Mouse (Mus musculus): ENCODE results near the gene Elp6. TPM values are rescaled to one million over a fixed set of nuclear protein-coding genes. Genes with fewer than 3 reads are reported as not detected.
A peak's percentile ranks its signal among the peaks of the same experiment; 100 is the strongest.

Elp6 gene
- polyA plus RNA-seq, 1 experiment from 2014 or later = 10.1 TPM

DNA sequence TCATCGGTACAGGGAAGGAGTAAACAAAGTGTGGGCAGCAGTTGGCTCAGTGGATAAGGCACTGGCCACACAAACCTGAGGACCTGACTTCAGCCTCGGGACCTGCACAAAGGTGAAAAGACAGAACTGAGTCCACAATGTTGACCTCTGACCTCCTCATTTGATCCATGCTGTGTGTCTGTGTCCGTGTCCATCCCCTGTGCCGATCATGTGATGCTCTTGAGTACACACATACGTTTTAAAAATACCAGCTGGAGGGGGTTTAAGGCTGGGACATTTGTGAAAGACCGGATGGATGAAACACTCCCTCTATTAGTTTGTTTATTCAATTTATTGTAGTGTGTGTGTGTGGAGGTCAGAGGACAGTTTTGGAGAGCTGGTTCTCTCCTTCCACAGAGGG is 38.8 kb downstream of the Elp6 start:
- Histone ChIP-seq H3K4me3 (ENCODE audit: low read depth, low read length) (no peak overlapping the region), H3K27me3 (ENCODE audit: control insufficient read depth, insufficient read depth, low read length) (no peaks in the 10 kb centered on the region), H3K36me3 (ENCODE audit: control insufficient read depth, insufficient read depth, low read length) (no peaks in the 10 kb centered on the region), H3K4me2 (replicated peaks; ENCODE audit: low read depth) (no peak overlapping the region), H3K9ac (ENCODE audit: low read length) (no peak overlapping the region), H3K27ac (replicated peaks) (no peak overlapping the region), H3K9me3 (ENCODE audit: control insufficient read depth, low read length) (no peaks in the 10 kb centered on the region), H3K4me1 (replicated peaks; ENCODE audit: control insufficient read depth, insufficient read depth) (no peaks in the 10 kb centered on the region)
- DNase-seq (ENCODE audit: low spot score) (no peak), ATAC-seq (ENCODE audit: low FRiP score, low TSS enrichment) (no peak)
- WGBS = 34% methylated on average over 6 of the region's 6 CpGs
- TF ChIP-seq EP300 (optimal IDR thresholded peaks at IDR 0.05) = no peak
- TF ChIP-seq CTCF (IDR thresholded peaks at IDR 0.05; ENCODE audit: low read depth) = no peak

DNA sequence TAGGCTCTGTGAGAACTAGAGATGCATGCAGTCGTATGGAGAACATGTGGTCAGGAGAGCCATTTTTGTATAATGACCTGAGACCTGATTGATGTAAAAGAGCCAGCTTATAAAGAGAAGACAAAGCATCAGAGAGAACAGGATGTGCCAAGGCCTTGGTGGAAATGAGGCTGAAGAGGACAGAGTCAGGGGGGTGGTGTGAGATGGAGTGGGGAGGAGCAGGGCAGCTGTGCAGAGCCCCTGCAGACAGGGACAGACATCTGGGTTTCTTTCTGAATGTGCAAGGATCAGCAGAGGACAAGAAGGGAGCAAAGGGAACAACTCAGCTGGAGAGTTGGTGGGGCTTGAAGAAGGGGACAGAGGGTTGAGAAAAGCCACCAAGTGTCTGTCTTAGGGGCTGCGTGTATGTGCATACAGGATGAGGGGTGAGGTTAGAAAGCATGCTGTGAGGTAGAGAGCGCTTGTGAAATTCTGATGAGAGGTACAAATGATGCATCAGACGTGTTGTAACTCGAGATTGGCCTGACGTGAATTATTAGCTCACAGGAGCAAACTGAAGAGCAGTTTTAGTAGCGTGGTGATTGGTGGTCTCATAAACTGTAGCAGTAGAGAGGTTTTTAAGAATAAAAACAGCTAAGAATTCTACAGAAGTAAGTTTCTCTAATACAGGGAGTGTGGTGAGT is 40.2 kb downstream of the Elp6 start:
- ATAC-seq (ENCODE audit: low FRiP score, low TSS enrichment) (no peak), DNase-seq (ENCODE audit: low spot score) (no peak)
- WGBS = 57% methylated on average over 7 of the region's 7 CpGs
- no peak overlapping the region for H3K4me3 ChIP-seq (ENCODE audit: low read depth, low read length)
- H3K27ac ChIP-seq (replicated peaks) = no peak overlapping the region
- no peaks in the 10 kb centered on the region for H3K27me3 ChIP-seq (ENCODE audit: control insufficient read depth, insufficient read depth, low read length)
- no peak overlapping the region for H3K9ac ChIP-seq (ENCODE audit: low read length)
- H3K36me3 ChIP-seq (ENCODE audit: control insufficient read depth, insufficient read depth, low read length) = no peaks in the 10 kb centered on the region
- no peaks in the 10 kb centered on the region for H3K4me1 ChIP-seq (replicated peaks; ENCODE audit: control insufficient read depth, insufficient read depth)
- H3K4me2 ChIP-seq (replicated peaks; ENCODE audit: low read depth) = no peak overlapping the region
- TF ChIP-seq CTCF (IDR thresholded peaks at IDR 0.05; ENCODE audit: low read depth) (no peak), EP300 (optimal IDR thresholded peaks at IDR 0.05) (no peak)
- H3K9me3 ChIP-seq (ENCODE audit: control insufficient read depth, low read length) = no peaks in the 10 kb centered on the region

- no peaks in the 10 kb centered on the region for H3K9me3 ChIP-seq (ENCODE audit: control insufficient read depth, low read length)
- no peak for DNase-seq (ENCODE audit: low spot score)
- 0 out of 2 replicates have a peak overlapping the region, but pooled peaks have one; percentile 1 for H3K27ac ChIP-seq (replicated peaks)
- no peak overlapping the region for H3K9ac ChIP-seq (ENCODE audit: low read length)
- ATAC-seq (ENCODE audit: low FRiP score, low TSS enrichment) = no peak
- no peaks in the 10 kb centered on the region for H3K4me1 ChIP-seq (replicated peaks; ENCODE audit: control insufficient read depth, insufficient read depth)
- no peak for TF ChIP-seq CTCF (IDR thresholded peaks at IDR 0.05; ENCODE audit: low read depth)
- no peak for TF ChIP-seq EP300 (optimal IDR thresholded peaks at IDR 0.05)
- H3K27me3 ChIP-seq (ENCODE audit: control insufficient read depth, insufficient read depth, low read length) = no peaks in the 10 kb centered on the region
- WGBS = 72% methylated on average over 4 of the region's 4 CpGs
- H3K36me3 ChIP-seq (ENCODE audit: control insufficient read depth, insufficient read depth, low read length) = no peaks in the 10 kb centered on the region
- no peak overlapping the region for H3K4me2 ChIP-seq (replicated peaks; ENCODE audit: low read depth)
- H3K4me3 ChIP-seq (ENCODE audit: low read depth, low read length) = no peak overlapping the region
These were observed 43.9 kb downstream of the Elp6 start for GRCm38 (mm10) chr9:110348899-110349298.

DNA sequence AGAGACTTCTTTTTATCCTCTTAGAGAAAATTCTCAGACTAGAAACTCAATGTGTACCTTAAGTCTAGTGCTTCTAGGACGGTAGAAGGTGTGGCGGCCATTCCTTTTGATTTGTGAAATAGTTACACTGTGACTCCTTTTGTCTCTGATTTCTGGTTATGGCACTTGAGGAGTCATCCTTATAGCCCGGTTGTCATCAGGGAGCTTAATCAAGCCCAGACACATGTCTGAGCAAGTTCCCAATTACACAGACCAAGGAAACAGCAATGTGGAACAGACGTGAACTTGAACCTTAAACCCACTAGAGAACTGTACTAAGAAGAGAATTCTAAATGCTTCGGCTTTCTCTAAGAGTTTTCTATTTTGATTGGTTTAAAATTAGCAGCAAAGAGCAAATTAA is 45.2 kb downstream of the Elp6 start:
- DNase-seq (ENCODE audit: low spot score) (no peak), ATAC-seq (ENCODE audit: low FRiP score, low TSS enrichment) (peak; percentile 48; the same call in 1 of the 2 replicates)
- H3K36me3 ChIP-seq (ENCODE audit: control insufficient read depth, insufficient read depth, low read length) = no peaks in the 10 kb centered on the region
- H3K27ac ChIP-seq (replicated peaks) = peak overlapping the region; percentile 75
- no peaks in the 10 kb centered on the region for H3K27me3 ChIP-seq (ENCODE audit: control insufficient read depth, insufficient read depth, low read length)
- no peaks in the 10 kb centered on the region for H3K4me1 ChIP-seq (replicated peaks; ENCODE audit: control insufficient read depth, insufficient read depth)
- H3K4me2 ChIP-seq (replicated peaks; ENCODE audit: low read depth) = no peak overlapping the region
- H3K9me3 ChIP-seq (ENCODE audit: control insufficient read depth, low read length) = no peaks in the 10 kb centered on the region
- H3K4me3 ChIP-seq (ENCODE audit: low read depth, low read length) = no peak overlapping the region
- TF ChIP-seq CTCF (IDR thresholded peaks at IDR 0.05; ENCODE audit: low read depth) (no peak), EP300 (optimal IDR thresholded peaks at IDR 0.05) (no peak)
- no peak overlapping the region for H3K9ac ChIP-seq (ENCODE audit: low read length)
- 68% methylated on average over 5 of the region's 5 CpGs for WGBS

DNA sequence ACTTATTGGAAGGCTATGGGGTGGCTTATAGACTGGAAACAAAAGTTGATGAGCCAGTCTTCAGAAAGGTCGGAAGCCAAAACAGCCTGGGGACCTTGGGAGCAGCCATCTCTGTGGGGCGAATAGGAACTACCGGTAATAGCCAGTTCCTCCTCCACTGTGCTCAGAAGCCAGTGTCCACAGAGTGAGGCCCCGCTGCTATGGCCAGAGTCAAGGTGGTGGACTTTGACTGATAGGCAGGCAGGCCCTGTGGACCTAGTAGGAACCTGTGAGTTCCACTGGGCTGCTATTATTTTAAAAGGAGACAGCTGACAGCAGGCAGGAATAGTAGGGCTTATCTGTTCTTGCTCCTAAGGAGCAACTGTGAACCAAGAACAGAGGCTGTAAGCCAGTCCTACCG is 45.6 kb downstream of the Elp6 start:
- no peaks in the 10 kb centered on the region for H3K4me1 ChIP-seq (replicated peaks; ENCODE audit: control insufficient read depth, insufficient read depth)
- ATAC-seq (ENCODE audit: low FRiP score, low TSS enrichment) (peak; percentile 82), DNase-seq (ENCODE audit: low spot score) (peak; percentile 37)
- H3K4me2 ChIP-seq (replicated peaks; ENCODE audit: low read depth) = no peak overlapping the region
- no peaks in the 10 kb centered on the region for H3K36me3 ChIP-seq (ENCODE audit: control insufficient read depth, insufficient read depth, low read length)
- no peaks in the 10 kb centered on the region for H3K9me3 ChIP-seq (ENCODE audit: control insufficient read depth, low read length)
- peak overlapping the region; percentile 61 for H3K27ac ChIP-seq (replicated peaks)
- H3K27me3 ChIP-seq (ENCODE audit: control insufficient read depth, insufficient read depth, low read length) = no peaks in the 10 kb centered on the region
- no peak overlapping the region for H3K4me3 ChIP-seq (ENCODE audit: low read depth, low read length)
- WGBS = 79% methylated on average over 5 of the region's 5 CpGs
- no peak overlapping the region for H3K9ac ChIP-seq (ENCODE audit: low read length)
- no peak for TF ChIP-seq CTCF (IDR thresholded peaks at IDR 0.05; ENCODE audit: low read depth)
- no peak for TF ChIP-seq EP300 (optimal IDR thresholded peaks at IDR 0.05)

- no peaks in the 10 kb centered on the region for H3K27me3 ChIP-seq (ENCODE audit: control insufficient read depth, insufficient read depth, low read length)
- H3K27ac ChIP-seq (replicated peaks) = peak overlapping the region; percentile 61
- no peak overlapping the region for H3K4me3 ChIP-seq (ENCODE audit: low read depth, low read length)
- ATAC-seq (ENCODE audit: low FRiP score, low TSS enrichment) (no peak), DNase-seq (ENCODE audit: low spot score) (no peak)
- no peak for TF ChIP-seq EP300 (optimal IDR thresholded peaks at IDR 0.05)
- no peak for TF ChIP-seq CTCF (IDR thresholded peaks at IDR 0.05; ENCODE audit: low read depth)
- WGBS = 82% methylated on average over 2 of the region's 2 CpGs
- H3K4me2 ChIP-seq (replicated peaks; ENCODE audit: low read depth) = no peak overlapping the region
- H3K9ac ChIP-seq (ENCODE audit: low read length) = no peak overlapping the region
- no peaks in the 10 kb centered on the region for H3K4me1 ChIP-seq (replicated peaks; ENCODE audit: control insufficient read depth, insufficient read depth)
- no peaks in the 10 kb centered on the region for H3K36me3 ChIP-seq (ENCODE audit: control insufficient read depth, insufficient read depth, low read length)
- no peaks in the 10 kb centered on the region for H3K9me3 ChIP-seq (ENCODE audit: control insufficient read depth, low read length)
These were observed 46.4 kb downstream of the Elp6 start for GRCm38 (mm10) chr9:110351350-110351749.

Measured in stomach, postnatal 0 days (tissue).